27 mouse cellular contexts compared by ENCODE assay signal in genomic region chr4:69876734-69877133, GRCm38 (mm10).
DNase-seq lines count a peak whose midpoint lies in the region; ATAC-seq and TF ChIP-seq lines count a peak whose summit lies in the region.
"Had no signal": no experiment of that assay in that cellular context is flagged by ENCODE, and none has a peak within 500 bp of the region (broad histone marks: within the 10 kb centered on the region; RNA-seq: fewer than 3 reads in every experiment).

No protein-coding gene starts in this region.

- H3K9ac ChIP-seq in hindbrain, embryonic 13.5 days = no peak overlapping the region
- no peak overlapping the region for H3K9ac ChIP-seq in hindbrain, embryonic 12.5 days
- H3K9ac ChIP-seq in hindbrain, postnatal 0 days (replicated peaks; ENCODE audit: low read length) = no peak overlapping the region
- no peak overlapping the region for H3K9ac ChIP-seq in neural tube, embryonic 15.5 days (replicated peaks)
- H3K9ac ChIP-seq: embryonic facial prominence, embryonic 12.5 days; embryonic facial prominence, embryonic 15.5 days; forebrain, postnatal 0 days had no signal

- ATAC-seq in hindbrain, embryonic 13.5 days (ENCODE audit: low FRiP score) = peak; percentile 43; the same call in 1 of the 2 replicates
- no peak for ATAC-seq in hindbrain, embryonic 12.5 days (ENCODE audit: low FRiP score)
- no peak for ATAC-seq in hindbrain, postnatal 0 days
- ATAC-seq in neural tube, embryonic 15.5 days (ENCODE audit: low FRiP score) = peak; percentile 50; the same call in 1 of the 2 replicates
- ATAC-seq: forebrain, embryonic 14.5 days; forebrain, postnatal 0 days; inflammation-experienced regulatory T-cells, adult 6 months; intestine, embryonic 16.5 days; Patski had no signal

- no peaks in the 10 kb centered on the region for H3K9me3 ChIP-seq in hindbrain, embryonic 13.5 days
- no peaks in the 10 kb centered on the region for H3K9me3 ChIP-seq in hindbrain, embryonic 12.5 days (replicated peaks)
- no peaks in the 10 kb centered on the region for H3K9me3 ChIP-seq in hindbrain, postnatal 0 days (ENCODE audit: low read length)
- H3K9me3 ChIP-seq in hindbrain, embryonic 10.5 days = no peaks in the 10 kb centered on the region
- H3K9me3 ChIP-seq in neural tube, embryonic 15.5 days (replicated peaks) = no peaks in the 10 kb centered on the region
- H3K9me3 ChIP-seq: embryonic facial prominence, embryonic 12.5 days; embryonic facial prominence, embryonic 15.5 days had no signal

- TF ChIP-seq POLR2A in brain, embryonic 14.5 days (IDR thresholded peaks at IDR 0.05; ENCODE audit: borderline replicate concordance, extremely low read depth, insufficient read depth, insufficient read length, poor library complexity, severe bottlenecking) = no peak

- H3K27ac ChIP-seq in hindbrain, embryonic 13.5 days = no peak overlapping the region
- no peak overlapping the region for H3K27ac ChIP-seq in hindbrain, embryonic 12.5 days
- H3K27ac ChIP-seq in hindbrain, postnatal 0 days = no peak overlapping the region
- no peak overlapping the region for H3K27ac ChIP-seq in hindbrain, embryonic 10.5 days
- H3K27ac ChIP-seq in neural tube, embryonic 15.5 days (replicated peaks) = no peak overlapping the region
- H3K27ac ChIP-seq: embryonic facial prominence, embryonic 12.5 days; embryonic facial prominence, embryonic 15.5 days; gastrocnemius, adult 2 months; heart, adult 2 months had no signal

- H3K4me3 ChIP-seq in hindbrain, embryonic 13.5 days = no peak overlapping the region
- no peak overlapping the region for H3K4me3 ChIP-seq in hindbrain, embryonic 12.5 days
- H3K4me3 ChIP-seq in hindbrain, postnatal 0 days (ENCODE audit: low read length) = no peak overlapping the region
- H3K4me3 ChIP-seq in hindbrain, embryonic 10.5 days = no peak overlapping the region
- no peak overlapping the region for H3K4me3 ChIP-seq in neural tube, embryonic 15.5 days (replicated peaks)
- H3K4me3 ChIP-seq: embryonic facial prominence, embryonic 12.5 days; embryonic facial prominence, embryonic 15.5 days; gastrocnemius, adult 2 months; heart, adult 2 months had no signal

- DNase-seq in hindbrain, postnatal 0 days (ENCODE audit: low spot score) = peak; percentile 7
- no peak for DNase-seq in hindbrain, embryonic 10.5 days (ENCODE audit: low spot score)
- DNase-seq in brain, embryonic 14.5 days (ENCODE audit: low read depth) = peak; percentile 24
- DNase-seq in left cerebral cortex, postnatal 4 days = no peak
- DNase-seq: adrenal gland, postnatal 10 days; adrenal gland, postnatal 36 days; B cell, adult 2 months; cerebellum, adult 11 months; cerebellum, adult 2 months; cerebellum, adult 9-11 months; cerebellum, postnatal 25 days; forebrain, postnatal 0 days; gastrocnemius, adult 2 months; gastrocnemius, postnatal 14 days; heart, adult 2 months had no signal

- no peak for TF ChIP-seq CTCF in hindbrain, postnatal 0 days (IDR thresholded peaks at IDR 0.05; ENCODE audit: low read depth)
- TF ChIP-seq CTCF in brain, embryonic 14.5 days (IDR thresholded peaks at IDR 0.05; ENCODE audit: borderline replicate concordance, extremely low read depth, insufficient read depth, insufficient read length) = no peak

- no peaks in the 10 kb centered on the region for H3K36me3 ChIP-seq in hindbrain, embryonic 13.5 days
- no peaks in the 10 kb centered on the region for H3K36me3 ChIP-seq in hindbrain, embryonic 12.5 days
- H3K36me3 ChIP-seq in hindbrain, postnatal 0 days (ENCODE audit: insufficient read depth, low read length) = no peaks in the 10 kb centered on the region
- H3K36me3 ChIP-seq in hindbrain, embryonic 10.5 days = no peaks in the 10 kb centered on the region
- H3K36me3 ChIP-seq in neural tube, embryonic 15.5 days = no peaks in the 10 kb centered on the region
- H3K36me3 ChIP-seq: embryonic facial prominence, embryonic 12.5 days; embryonic facial prominence, embryonic 15.5 days; G1E had no signal

- H3K27me3 ChIP-seq in hindbrain, embryonic 13.5 days = no peaks in the 10 kb centered on the region
- H3K27me3 ChIP-seq in hindbrain, embryonic 12.5 days = no peaks in the 10 kb centered on the region
- H3K27me3 ChIP-seq in hindbrain, postnatal 0 days (ENCODE audit: insufficient read depth, low read length) = no peaks in the 10 kb centered on the region
- H3K27me3 ChIP-seq in hindbrain, embryonic 10.5 days (ENCODE audit: insufficient read depth, poor library complexity, severe bottlenecking) = no peaks in the 10 kb centered on the region
- no peaks in the 10 kb centered on the region for H3K27me3 ChIP-seq in neural tube, embryonic 15.5 days (replicated peaks)
- H3K27me3 ChIP-seq: CH12.LX; embryonic facial prominence, embryonic 12.5 days; embryonic facial prominence, embryonic 15.5 days; Patski had no signal

- intact Hi-C loops in left cerebral cortex, postnatal 4 days (cut with DNase I) = no loop called here

- WGBS in hindbrain, embryonic 13.5 days = 43% methylated on average over 2 of the region's 2 CpGs
- WGBS in hindbrain, embryonic 12.5 days = 63% methylated on average over 2 of the region's 2 CpGs
- 49% methylated on average over 2 of the region's 2 CpGs for WGBS in hindbrain, postnatal 0 days
- WGBS in hindbrain, embryonic 10.5 days = 72% methylated on average over 2 of the region's 2 CpGs
- WGBS in neural tube, embryonic 15.5 days = 26% methylated on average over 2 of the region's 2 CpGs

- H3K4me2 ChIP-seq in hindbrain, embryonic 13.5 days = no peak overlapping the region
- no peak overlapping the region for H3K4me2 ChIP-seq in hindbrain, embryonic 12.5 days (replicated peaks)
- no peak overlapping the region for H3K4me2 ChIP-seq in hindbrain, postnatal 0 days (ENCODE audit: low read depth, low read length)
- H3K4me2 ChIP-seq in neural tube, embryonic 15.5 days = no peak overlapping the region
- H3K4me2 ChIP-seq: embryonic facial prominence, embryonic 12.5 days; embryonic facial prominence, embryonic 15.5 days; heart, embryonic 11.5 days had no signal

- no peaks in the 10 kb centered on the region for H3K4me1 ChIP-seq in hindbrain, embryonic 13.5 days (replicated peaks)
- no peaks in the 10 kb centered on the region for H3K4me1 ChIP-seq in hindbrain, embryonic 12.5 days
- no peaks in the 10 kb centered on the region for H3K4me1 ChIP-seq in hindbrain, postnatal 0 days (ENCODE audit: insufficient read depth, low read length)
- no peaks in the 10 kb centered on the region for H3K4me1 ChIP-seq in hindbrain, embryonic 10.5 days (replicated peaks)
- no peaks in the 10 kb centered on the region for H3K4me1 ChIP-seq in neural tube, embryonic 15.5 days
- H3K4me1 ChIP-seq: embryonic facial prominence, embryonic 12.5 days; embryonic facial prominence, embryonic 15.5 days had no signal

Comparison
In these comparisons a context has a peak if more than half of its experiments do, and no peak if none do; other contexts are left out.
1. ATAC-seq: peak in hindbrain, embryonic 13.5 days (single experiment) and neural tube, embryonic 15.5 days (single experiment); none in hindbrain, embryonic 12.5 days (single experiment) and hindbrain, postnatal 0 days (single experiment).
2. DNase-seq: peak in hindbrain, postnatal 0 days (single experiment) and brain, embryonic 14.5 days (single experiment); none in hindbrain, embryonic 10.5 days (single experiment) and left cerebral cortex, postnatal 4 days (single experiment).